13 mouse cellular contexts compared by ENCODE assay signal in genomic region chr7:140900220-140900619, GRCm38 (mm10). TPM values are rescaled to one million over a fixed set of nuclear protein-coding genes. Genes with fewer than 3 reads are reported as not detected.
A peak's percentile ranks its signal among the peaks of the same experiment; 100 is the strongest.
DNase-seq lines count a peak whose midpoint lies in the region; ATAC-seq and TF ChIP-seq lines count a peak whose summit lies in the region.
"Had no signal": no experiment of that assay in that cellular context is flagged by ENCODE, and none has a peak within 500 bp of the region (broad histone marks: within the 10 kb centered on the region; RNA-seq: fewer than 3 reads in every experiment).

Gene Cox8b, minus strand, starts transcription at chr7:140900446.

- intact Hi-C loops in heart, adult 2 months (cut with DNase I), result no loop called here

- 0 out of 2 replicates have a peak within 1 kb of the TSS, but pooled peaks have one; percentile 36 for H3K9ac ChIP-seq in embryonic facial prominence, embryonic 13.5 days
- peak within 1 kb of the TSS; percentile 68 for H3K9ac ChIP-seq in heart, adult 2 months (ENCODE audit: low read depth, low read length)
- H3K9ac ChIP-seq: hindbrain, embryonic 15.5 days had no signal

- no peak for TF ChIP-seq CTCF in heart, adult 2 months (IDR thresholded peaks at IDR 0.05)

- H3K9me3 ChIP-seq in embryonic facial prominence, embryonic 13.5 days, result no peaks in the 10 kb centered on the region
- H3K9me3 ChIP-seq in embryonic facial prominence, embryonic 10.5 days, result no peaks in the 10 kb centered on the region
- H3K9me3 ChIP-seq: hindbrain, embryonic 15.5 days had no signal

- no peaks in the 10 kb centered on the region for H3K27me3 ChIP-seq in embryonic facial prominence, embryonic 13.5 days
- H3K27me3 ChIP-seq in embryonic facial prominence, embryonic 10.5 days (replicated peaks; ENCODE audit: low read depth, poor library complexity, severe bottlenecking), result no peaks in the 10 kb centered on the region
- no peaks in the 10 kb centered on the region for H3K27me3 ChIP-seq in heart, adult 2 months (ENCODE audit: control insufficient read depth, insufficient read depth, low read length)
- H3K27me3 ChIP-seq: hindbrain, embryonic 15.5 days had no signal

- no peak for DNase-seq in embryonic facial prominence, embryonic 10.5 days (ENCODE audit: low spot score)
- no peak for DNase-seq in adrenal gland, postnatal 4 days (ENCODE audit: low spot score in 2 of 2)
- DNase-seq in heart, adult 2 months, result peak; percentile 64 to 71
- peak; percentile 74 for DNase-seq in heart, postnatal 4 days
- no peak for DNase-seq in left cerebral cortex, adult 9 months (ENCODE audit: low spot score in 2 of 2)
- no peak for DNase-seq in thymus, postnatal 25 days
- no peak for DNase-seq in ovary, postnatal 14 days (ENCODE audit: low spot score)
- DNase-seq: kidney, postnatal 14 days; thymus, postnatal 14 days had no signal

- H3K27ac ChIP-seq in embryonic facial prominence, embryonic 13.5 days, result no peak within 1 kb of the TSS
- no peak within 1 kb of the TSS for H3K27ac ChIP-seq in embryonic facial prominence, embryonic 10.5 days (replicated peaks)
- H3K27ac ChIP-seq in heart, adult 2 months, result peak within 1 kb of the TSS; percentile 93
- H3K27ac ChIP-seq: hindbrain, embryonic 15.5 days had no signal

- peak; percentile 72 for TF ChIP-seq EP300 in heart, adult 2 months (IDR thresholded peaks at IDR 0.05; ENCODE audit: insufficient read depth, low read depth, low read length)

- no peak for ATAC-seq in embryonic facial prominence, embryonic 13.5 days (ENCODE audit: insufficient number of reproducible peaks, insufficient read depth, low FRiP score, low TSS enrichment, low read depth)

- peak; percentile 88 for TF ChIP-seq POLR2A in heart, adult 2 months (IDR thresholded peaks at IDR 0.05; ENCODE audit: insufficient read depth, low read depth, low read length)

- H3K4me1 ChIP-seq in embryonic facial prominence, embryonic 13.5 days, result peaks cover 7% of the 10 kb centered on the region; the same call in 1 of the 2 replicates
- peaks cover 18% of the 10 kb centered on the region for H3K4me1 ChIP-seq in embryonic facial prominence, embryonic 10.5 days
- no peaks in the 10 kb centered on the region; the same call in 1 of the 2 replicates for H3K4me1 ChIP-seq in heart, adult 2 months (ENCODE audit: control insufficient read depth, insufficient read depth, low read length)

- no peak within 1 kb of the TSS for H3K4me3 ChIP-seq in embryonic facial prominence, embryonic 13.5 days
- no peak within 1 kb of the TSS for H3K4me3 ChIP-seq in embryonic facial prominence, embryonic 10.5 days
- H3K4me3 ChIP-seq in heart, adult 2 months, result peak within 1 kb of the TSS; percentile 49
- H3K4me3 ChIP-seq: hindbrain, embryonic 15.5 days had no signal

- H3K4me2 ChIP-seq in embryonic facial prominence, embryonic 13.5 days, result no peak within 1 kb of the TSS
- H3K4me2 ChIP-seq: hindbrain, embryonic 15.5 days had no signal

- 83% methylated on average over 10 of the region's 10 CpGs for WGBS in embryonic facial prominence, embryonic 13.5 days
- WGBS in embryonic facial prominence, embryonic 10.5 days, result 82% methylated on average over 10 of the region's 10 CpGs
- WGBS in heart, adult 2 months, result 38% methylated on average over 10 of the region's 10 CpGs

- no peaks in the 10 kb centered on the region for H3K79me2 ChIP-seq in heart, adult 2 months (replicated peaks; ENCODE audit: control insufficient read depth, insufficient read depth, low read length)

- peaks cover 33% of the 10 kb centered on the region for H3K36me3 ChIP-seq in embryonic facial prominence, embryonic 13.5 days
- peaks cover 43% of the 10 kb centered on the region for H3K36me3 ChIP-seq in embryonic facial prominence, embryonic 10.5 days (replicated peaks)
- no peaks in the 10 kb centered on the region; the same call in 1 of the 2 replicates for H3K36me3 ChIP-seq in heart, adult 2 months (ENCODE audit: control insufficient read depth, insufficient read depth, low read length)

RNA-seq across cellular contexts. Expression of gene Cox8b, which starts in this region (rescaled TPM):
- polyA plus RNA-seq in embryonic facial prominence, embryonic 13.5 days (2015; fragmentation: Nextera tagmentation; extraction: Ambion mirVana), result 1.2 and 1.9 TPM in 2 replicates
- not detected in 2 replicates for polyA plus RNA-seq in embryonic facial prominence, embryonic 10.5 days (2016; fragmentation: Nextera tagmentation; extraction: Ambion mirVana)
- 100 to 1,000 TPM; 183 to 297 TPM for total RNA-seq in adrenal gland, postnatal 4 days (2021)
- total RNA-seq in heart, adult 2 months (2021), result 1,000 to 10,000 TPM; 2,777 to 3,250 TPM
- 1,727 and 2,194 TPM in 2 replicates for polyA plus RNA-seq in heart, adult 2 months (2012; rRNA removed)
- 1,000 to 10,000 TPM; 1,034 to 1,156 TPM for total RNA-seq in heart, postnatal 4 days (2021)
- total RNA-seq: megakaryocyte progenitor cell, adult 5-6 weeks; MEL had no signal
- polyA plus RNA-seq: hindbrain, embryonic 15.5 days had no signal

Comparison
In these comparisons a context has a peak if more than half of its experiments do, and no peak if none do; other contexts are left out.
1. RNA of gene Cox8b (polyA plus RNA-seq): 1,727 to 2,194 TPM in heart, adult 2 months; 1.2 to 1.9 TPM in embryonic facial prominence, embryonic 13.5 days and not detected in embryonic facial prominence, embryonic 10.5 days; every median in the first group is over 100 times any median in the second.
2. DNase-seq: peak in heart, adult 2 months (2 of 2) and heart, postnatal 4 days (single experiment); none in embryonic facial prominence, embryonic 10.5 days (single experiment), adrenal gland, postnatal 4 days (0 of 2), left cerebral cortex, adult 9 months (0 of 2), thymus, postnatal 25 days (single experiment) and ovary, postnatal 14 days (single experiment).